Mouse (Mus musculus) kidney, postnatal 25 days (tissue): ENCODE results near the gene Yod1.

Source experiments
- DNase-seq, 2 experiments: peaks; one replicate each; pipeline ENCODE4 v3.0.0; 2021; ENCODE audit warnings: mixed read lengths in 2 of 2

The Yod1 gene

DNA sequence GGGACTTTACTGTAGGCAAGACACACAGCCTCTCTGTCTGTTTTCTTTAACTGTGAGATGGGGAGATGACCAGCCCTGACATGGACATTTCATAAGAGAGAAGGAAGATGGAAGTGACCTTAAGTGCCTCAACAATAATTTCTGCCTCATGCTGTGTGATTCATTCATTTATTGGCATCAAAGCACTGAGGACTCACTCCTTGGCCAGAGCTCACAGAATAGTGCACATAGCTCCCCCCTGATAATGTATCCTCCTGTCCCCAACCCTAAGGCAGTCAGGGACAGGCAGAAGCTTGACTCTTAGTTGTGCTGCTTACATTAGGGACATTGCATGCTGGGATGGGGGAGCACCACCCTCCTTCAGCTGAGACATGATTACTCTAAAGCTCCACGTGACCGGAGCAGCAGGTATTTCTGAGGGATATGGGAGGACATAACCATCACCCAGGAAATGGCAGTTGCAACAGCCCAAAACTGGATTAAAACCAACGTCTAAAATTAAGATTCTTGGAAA, 53.9 kb downstream of the Yod1 start:
- no peak for DNase-seq
